Mouse (Mus musculus) hematopoietic stem cell, adult 5-6 weeks (primary cell): ENCODE data around the gene Mapk8ip1. TPM values are rescaled to one million over a fixed set of nuclear protein-coding genes. Genes with fewer than 3 reads are reported as not detected.
"Not testable (repeated sequence)": the region's sequence is repeated elsewhere in the genome, so short reads cannot be mapped to it uniquely, and the experiment has no call there.

Experiments
- ATAC-seq, 2 experiments: fragments of 125-278 bp in 1 of 2; replicated peaks in 1 of 2; 2 replicates each; pipeline ENCODE4 v1.8.0; 2016 to 2017; ENCODE audit warnings: inconsistent platforms in 2 of 2, mild to moderate bottlenecking in 2 of 2, moderate number of reproducible peaks in 2 of 2, low read depth in 1 of 2, moderate TSS enrichment in 1 of 2; ENCODE audit not compliant: low FRiP score in 2 of 2, poor library complexity in 2 of 2, severe bottlenecking in 2 of 2, insufficient read depth in 1 of 2, low TSS enrichment in 1 of 2
- total RNA-seq: library from RNA; stranded (forward); fragments of 172-1452, 232-1000 nt; gene quantifications from 2 replicates; pipeline ENCODE4 v1.2.3, GENCODE M21; 2017

Gene Mapk8ip1
- total RNA-seq, 1 experiment from 2014 or later: 0.05 TPM

DNA sequence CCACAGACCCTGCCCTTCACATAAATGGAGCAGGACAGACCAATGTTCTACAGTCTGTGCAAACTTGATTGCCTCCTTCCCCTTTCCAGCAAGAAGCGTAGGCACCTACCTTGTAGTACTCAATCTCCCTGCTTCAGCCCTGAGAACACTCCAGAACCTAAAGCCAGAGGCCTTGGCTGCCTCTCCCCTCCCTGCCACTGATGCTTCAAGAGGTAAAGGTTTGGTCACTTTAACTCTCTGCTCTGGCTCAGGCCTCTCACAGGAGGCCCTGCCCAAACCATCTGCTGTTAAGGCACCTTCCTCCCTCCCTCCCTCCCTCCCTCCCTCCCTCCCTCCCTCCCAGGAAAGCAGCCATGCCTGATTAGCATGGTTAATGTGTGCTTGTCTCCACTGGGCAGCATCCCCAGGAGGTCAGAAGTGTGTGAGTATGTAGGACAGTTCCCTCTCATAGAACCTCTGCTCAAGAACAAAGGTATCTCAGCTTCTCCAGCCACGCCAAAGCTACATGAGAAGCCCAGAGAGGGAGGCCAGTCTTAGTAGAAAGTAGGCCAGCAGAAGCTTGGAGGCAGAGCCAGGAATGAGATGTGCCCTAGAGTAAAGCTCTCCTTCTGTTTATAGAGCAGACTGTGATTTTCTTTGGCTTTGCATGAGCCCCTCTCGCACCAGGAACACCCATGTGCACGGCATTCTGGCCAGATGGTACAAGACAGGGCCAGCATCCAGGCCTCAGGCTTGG lies 1.7 kb upstream of the Mapk8ip1 start:
- no peak for ATAC-seq

DNA sequence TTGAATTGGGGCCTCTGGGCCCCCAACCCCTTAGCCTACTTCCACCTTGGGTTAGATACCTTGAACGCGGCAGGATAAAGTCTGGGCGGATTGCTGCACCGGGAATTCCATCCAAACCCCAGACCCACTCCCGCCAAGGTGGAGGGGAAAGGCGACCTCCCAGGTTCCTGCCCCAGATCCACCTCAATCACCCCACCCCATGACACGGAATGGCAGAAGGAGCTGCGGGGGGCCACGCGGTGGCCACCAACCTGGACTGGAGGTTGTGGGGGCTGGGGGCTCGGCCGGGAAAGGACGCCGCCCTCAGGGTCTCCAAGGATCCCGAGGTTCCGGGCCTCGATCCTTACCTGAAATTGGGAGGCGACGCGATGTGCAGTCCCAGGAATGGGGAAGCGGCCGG lies 381 bp downstream of the Mapk8ip1 start:
- no peak for ATAC-seq

DNA sequence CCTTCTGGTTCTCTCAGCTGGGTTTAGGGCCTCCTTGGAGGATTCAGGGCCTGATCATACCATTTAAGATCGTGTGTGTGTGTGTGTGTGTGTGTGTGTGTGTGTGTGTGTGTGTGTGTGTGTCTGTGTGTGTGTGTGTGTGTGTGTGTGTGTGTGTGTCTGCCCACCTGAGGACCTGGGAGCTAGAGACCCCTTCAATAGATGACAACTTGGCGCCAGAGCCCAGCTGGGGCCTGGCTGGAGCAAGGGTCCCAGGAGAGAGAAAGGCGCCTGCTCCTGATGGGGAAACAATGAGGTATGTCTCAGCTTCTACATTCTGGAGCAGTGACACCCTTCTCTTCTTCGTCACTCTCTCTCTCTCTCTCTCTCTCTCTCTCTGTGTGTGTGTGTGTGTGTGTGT lies 1.2 kb downstream of the Mapk8ip1 start:
- ATAC-seq: not testable (repeated sequence)

DNA sequence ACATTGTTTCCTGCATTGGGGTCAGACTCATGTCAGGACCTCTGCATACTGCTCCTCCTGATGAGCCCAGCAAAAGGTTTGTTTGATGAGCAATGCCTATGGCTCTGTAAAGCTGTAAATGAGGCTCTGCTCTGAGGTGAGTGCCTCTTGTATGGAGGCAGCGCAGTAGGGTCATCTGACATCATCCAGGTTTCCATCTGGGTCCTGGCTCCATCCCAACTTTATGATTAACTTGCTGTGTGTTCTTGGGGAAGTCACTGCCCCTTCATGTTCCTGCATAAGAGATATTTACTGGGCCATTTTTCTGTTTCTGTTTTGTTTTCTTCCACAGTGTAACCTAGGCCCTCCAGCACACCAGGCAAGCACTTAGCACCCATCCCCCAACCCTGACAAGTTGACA lies 3.6 kb downstream of the Mapk8ip1 start:
- no peak for ATAC-seq

DNA sequence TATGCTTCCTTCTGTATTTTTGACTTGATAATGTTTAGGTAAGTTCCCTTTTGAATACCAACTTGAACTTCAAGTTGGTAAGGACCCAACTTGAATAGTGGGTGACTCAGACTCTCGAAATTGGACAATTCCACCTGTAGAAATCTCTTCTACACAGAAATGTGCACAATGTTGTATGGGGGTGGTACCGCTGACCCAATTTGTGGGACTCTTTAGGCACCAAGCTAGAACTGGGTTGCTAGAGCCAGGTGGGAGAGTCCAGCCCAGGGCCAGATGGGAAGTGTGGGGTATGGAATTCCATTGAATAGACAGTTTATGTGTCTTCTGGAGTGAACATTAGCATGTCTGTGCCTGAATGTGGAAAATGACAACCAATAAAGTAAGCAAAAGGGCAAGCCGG lies 5.5 kb downstream of the Mapk8ip1 start:
- ATAC-seq: no peak

DNA sequence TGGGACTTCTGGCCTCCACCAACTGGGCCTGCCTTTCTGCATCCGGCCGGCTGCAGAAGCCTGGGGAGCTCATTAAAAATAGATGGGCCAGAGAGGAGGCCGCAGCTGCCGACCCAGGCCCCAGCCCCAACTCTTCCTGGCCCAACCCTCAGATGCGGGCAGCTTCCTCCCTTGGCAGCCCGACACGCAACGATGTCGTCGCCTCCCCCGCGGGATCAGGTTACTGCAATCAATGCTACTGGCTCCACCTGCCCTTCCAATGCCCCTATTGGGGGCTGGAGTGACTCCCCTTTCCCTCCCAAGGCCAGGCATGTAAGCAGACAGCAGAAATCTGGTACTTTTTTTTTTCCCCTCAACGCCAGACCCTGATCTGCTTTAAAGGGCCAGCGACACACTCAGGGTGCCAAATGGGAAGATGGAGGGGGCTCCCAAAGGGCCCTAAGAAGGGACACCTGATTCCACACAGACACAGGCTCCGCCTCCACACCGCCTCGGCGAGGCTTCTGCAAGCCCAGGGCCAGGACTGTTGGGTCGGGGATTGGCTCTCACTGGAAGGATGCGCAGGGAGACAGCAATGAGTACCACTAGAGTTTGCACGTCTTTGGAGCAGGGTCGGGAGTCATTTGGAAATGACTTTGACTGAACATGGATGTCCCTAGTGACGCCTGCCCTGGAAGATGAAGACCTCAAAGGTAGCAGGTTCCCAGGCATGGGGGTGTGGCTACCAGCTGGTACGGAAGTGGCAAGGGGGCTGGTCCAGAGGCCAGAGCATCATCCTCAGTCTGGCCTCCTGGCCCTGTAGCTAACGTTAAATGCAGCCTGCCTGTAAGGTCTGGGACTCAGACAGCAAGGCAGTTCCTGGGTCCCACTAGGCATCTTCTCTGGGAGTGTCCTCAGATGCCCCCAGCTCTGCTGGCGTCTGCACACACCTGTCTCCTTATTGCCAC lies 8.5 kb downstream of the Mapk8ip1 start:
- ATAC-seq: 0 out of 4 replicates have a peak, but pooled peaks of 1 of the 2 experiments have one; percentile 14

DNA sequence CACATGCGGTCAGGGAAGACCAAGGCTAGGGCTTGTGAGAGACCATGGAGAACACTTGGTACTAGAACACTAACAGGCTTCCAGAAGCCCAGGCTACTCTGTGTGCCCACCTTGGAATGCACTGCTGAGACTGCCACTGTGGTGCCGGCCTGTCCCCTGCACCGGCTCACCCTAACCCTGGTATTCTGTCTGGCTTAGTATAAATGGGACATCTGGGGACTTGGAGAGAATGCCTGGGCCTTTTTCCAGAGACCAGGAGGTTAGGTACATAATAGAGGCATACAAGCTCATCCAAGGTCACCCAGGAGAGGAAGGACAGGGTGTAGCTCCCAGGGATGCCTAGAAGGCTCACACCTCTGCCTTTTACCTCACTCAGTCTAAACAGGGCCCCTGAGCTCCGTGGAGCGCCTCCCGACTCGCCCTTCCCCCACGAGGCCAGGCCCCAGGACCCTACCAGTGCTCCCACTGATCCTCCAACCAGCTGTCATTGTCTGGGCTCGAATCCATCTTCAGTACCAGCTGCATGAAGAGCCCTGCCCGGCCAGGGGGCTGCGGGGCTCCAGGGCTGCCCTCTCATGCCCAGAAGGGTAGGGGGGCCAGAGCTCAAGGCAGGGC lies 9.3 kb downstream of the Mapk8ip1 start:
- ATAC-seq: no peak

DNA sequence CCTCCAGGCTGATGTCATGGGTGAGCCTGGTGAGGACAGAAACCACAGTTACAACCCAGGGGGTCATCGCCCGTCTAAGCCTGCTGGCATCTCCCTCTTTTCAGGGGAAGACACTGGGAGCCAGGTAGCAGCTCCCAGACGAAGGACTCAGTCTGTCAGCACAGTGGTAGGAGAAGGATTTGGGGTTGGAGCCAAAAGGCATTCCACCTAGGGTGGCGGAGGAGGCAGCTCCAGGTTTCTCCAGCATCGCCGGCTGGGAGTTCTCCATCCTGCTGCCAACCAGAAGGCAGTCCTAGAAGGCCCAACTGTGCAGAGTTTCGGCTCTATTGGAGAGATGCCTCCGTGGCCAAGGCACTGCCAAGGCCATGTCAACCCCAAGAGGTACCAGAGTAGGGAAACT lies 9.9 kb downstream of the Mapk8ip1 start:
- ATAC-seq: no peak

DNA sequence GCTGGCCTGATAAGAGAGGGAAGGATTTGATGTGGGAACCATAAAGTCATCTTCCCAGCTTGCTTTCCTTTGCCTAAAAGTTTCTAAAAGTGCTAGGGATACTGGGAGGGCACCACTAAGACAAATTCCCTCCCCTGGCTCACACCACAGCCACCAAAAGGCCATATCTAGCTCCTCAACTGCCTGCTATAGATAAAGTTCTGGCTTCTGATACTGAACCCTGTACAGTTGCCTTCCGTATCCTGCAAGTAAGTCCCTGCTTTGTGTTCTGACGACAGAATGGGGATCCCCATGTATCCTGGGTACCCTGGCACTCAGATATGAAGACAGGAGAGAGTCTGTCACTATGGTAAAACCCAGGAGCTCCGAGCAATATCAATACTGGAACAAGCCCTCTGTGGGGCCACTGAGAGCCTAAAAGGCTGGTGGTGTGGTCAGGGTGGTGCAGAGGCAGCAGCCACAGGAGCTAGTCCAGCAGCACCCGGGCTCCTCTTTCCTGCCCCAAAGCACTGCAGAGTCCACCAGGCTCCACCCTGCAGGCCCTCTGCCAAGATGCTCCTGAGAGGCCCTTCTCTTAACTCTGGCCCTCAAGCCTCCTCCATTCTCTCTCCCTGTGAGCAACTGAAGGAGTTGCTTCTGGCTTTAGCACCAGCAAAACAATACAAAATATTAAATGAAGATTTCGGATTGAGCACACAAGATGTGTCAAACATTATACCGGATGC lies 10.7 kb downstream of the Mapk8ip1 start:
- no peak for ATAC-seq

DNA sequence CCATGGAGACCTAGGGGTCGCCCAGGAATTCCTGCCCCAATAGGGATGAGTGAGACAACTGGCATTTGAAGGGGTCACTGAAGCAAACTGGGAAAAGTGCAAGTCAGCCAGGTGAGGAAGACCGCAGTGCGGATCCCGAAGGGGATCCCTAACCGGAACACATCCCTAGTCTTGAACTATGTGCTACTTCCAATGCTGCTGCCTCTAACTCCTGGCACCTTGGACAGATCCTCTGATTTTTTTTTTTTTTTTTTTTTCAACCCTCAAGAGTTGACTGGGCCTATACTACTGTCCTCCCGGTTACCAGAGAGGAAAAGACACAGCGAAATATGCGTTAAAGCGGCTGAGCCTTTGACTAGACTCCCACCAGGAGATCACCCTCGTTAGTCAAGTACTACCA lies 11.4 kb downstream of the Mapk8ip1 start:
- no peak for ATAC-seq

DNA sequence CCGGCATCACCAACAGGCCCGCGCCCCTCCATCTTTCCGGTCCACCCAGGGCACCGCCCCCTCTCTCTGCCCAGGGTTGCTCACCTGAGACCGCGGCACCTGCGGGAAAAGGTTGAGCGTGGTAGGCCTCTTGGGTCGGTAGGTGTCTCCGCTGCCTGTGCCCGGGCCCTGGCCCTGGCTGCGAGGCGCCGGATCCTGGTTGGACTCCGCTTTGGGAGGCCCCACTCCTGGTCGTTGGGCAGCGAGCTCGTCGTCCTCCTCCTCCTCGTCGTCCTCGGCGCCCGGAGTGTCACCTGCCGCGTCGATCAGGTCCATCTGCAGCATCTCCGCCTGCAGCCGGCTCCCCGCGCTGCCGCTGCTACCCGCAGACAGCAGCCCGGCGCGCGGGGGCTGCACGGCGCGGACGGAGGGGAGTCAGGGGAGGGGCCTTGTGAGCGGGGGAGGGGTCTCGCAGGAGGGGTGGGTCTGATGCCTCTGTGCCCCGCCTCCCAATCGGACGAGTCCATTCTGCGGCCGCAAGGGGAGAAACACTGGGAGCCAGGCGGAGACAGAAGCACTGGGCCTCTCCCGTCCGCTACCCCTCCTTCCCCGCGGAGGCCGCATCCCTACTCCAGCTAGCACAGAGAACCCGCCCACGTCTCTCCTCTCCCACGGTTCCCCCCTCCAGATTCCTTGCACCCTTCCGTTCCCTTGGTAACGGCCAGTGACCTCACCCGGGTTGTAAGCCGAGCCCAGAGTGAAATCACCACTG lies 12.0 kb downstream of the Mapk8ip1 start:
- peak; percentile 14 to 33; a peak in 2 of 4 replicates for ATAC-seq

DNA sequence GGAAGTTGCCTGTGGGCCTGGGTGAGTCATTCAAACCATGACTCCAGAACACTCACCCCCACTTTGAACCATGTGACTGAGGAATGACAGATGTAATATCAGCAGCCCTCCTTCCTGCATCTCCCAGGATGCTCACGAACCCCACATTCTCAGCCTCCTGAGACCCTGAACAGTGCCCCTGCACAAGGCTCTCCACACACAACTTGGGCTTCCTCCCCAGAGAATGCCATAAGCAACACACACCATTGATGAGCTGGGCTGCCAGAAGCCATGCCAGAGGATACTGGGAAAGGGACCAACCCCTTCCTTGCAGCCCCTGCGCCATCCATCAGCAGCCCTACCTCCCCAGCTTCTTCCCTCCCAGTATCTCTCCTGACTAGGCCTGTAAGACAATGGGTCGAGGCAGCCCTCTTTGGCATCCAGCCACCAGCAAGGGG lies 13.0 kb downstream of the Mapk8ip1 start:
- no peak for ATAC-seq

DNA sequence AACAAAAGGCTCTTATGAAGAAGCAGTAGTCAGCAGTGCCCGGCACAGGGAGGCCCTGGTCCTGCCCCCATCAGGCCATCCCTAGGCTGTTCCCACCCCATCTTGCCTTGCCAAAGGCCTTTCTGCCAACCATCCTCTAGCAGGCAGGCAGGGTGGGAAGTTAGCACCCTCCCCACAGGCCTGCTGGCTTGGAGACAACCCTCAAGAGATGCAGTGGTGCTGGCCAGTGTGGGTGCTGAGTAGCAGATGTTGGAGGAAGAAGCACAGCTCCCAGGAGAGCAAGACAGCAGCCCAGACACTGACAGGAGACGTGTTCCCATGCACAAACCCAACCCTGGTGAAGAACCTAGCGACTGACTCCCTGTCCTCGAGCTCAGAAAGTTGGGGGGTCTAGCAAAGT lies 13.4 kb downstream of the Mapk8ip1 start:
- ATAC-seq: no peak

DNA sequence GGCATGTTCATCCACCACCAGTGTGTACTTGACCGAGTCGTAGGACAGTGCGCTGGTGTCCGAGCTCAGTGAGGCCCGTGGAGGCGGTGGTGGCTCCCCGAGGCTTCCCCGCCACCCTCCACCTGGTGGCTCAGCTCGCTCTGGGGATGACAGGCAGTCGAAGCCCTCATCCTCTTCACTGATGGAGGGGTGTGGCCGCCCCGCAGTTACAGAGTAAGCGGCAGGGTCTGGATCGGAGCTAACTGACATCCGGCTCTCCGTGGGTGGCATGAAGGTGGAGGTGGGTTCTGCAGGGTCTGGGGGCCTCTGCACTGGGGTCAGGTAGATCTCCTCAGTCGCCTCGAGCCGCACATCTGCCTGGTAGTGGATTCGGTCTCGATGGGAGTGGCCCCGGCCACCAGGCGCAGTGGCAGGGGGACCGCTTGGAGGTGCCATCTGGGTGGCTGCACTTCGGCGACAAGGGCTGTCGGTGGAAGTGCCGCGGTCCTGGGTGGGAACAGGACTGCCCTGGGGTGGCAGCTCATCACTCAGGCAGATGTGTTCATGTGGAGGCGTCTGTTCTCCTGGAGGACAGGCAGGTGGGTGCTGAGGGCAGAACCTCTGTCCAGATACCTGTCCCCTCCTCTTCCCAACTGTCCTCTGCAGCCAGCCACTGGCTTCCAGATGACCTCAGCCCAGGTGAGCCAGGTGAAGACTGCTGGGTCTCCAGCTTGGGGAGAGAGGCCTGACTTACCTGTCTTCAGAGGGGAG lies 14.1 kb downstream of the Mapk8ip1 start:
- ATAC-seq: no peak

DNA sequence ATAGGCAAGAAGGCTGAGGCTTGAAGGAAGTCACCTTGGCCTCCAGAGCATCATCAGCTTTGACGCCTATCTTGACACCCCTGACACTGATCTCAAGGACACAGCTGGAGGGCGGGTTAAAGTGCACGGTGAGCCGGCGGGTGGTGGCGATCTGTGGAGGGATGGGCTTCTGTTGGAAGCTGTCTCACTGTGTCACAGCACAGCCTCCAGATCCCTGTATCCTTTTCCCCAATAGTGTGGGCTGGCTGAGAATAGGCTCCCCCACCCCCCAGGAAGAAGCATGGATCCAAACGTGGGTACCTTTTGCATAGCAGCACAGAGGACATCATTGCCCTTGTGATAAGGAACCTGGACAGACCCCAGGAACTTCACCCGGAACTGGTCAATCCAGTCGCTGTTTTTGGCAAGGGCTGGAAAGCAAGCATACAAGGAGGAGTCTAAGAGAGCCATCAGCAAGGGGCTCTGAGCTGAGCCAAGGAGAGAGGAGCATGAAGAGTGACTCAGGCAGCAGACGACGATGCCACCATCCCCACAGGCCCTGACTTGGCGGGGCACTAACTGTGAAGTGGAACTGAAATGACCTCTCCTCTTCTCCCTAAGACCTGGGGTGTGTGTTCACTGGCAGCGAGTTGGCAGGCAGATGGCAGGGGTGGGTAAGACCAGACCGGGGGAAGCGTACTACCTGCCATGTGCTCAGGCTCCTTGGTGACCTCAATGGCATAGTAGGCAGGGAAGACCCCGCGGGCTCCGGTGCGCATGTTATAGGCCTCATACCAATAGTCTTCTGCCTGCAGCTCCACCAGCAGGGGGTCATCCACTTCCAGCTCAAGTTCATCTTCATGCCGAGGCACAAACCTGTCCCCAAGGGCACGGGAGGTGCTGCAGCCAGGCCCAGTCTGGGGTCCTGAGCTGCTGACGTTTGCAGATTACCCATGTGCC lies 15.7 kb downstream of the Mapk8ip1 start:
- no peak for ATAC-seq
